Mouse (Mus musculus) midbrain, embryonic 13.5 days (tissue): ENCODE results near the gene Tmem161a. TPM values are rescaled to one million over a fixed set of nuclear protein-coding genes. Genes with fewer than 3 reads are reported as not detected.

ENCODE experiments used
- ATAC-seq: fragments of 200-750 bp; cut with Nextera tagmentation; 2 replicates; pipeline ENCODE4 v1.8.0; 2017; ENCODE audit warnings: mild to moderate bottlenecking, moderate TSS enrichment, moderate library complexity
- H3K27ac ChIP-seq: fragments of 300-500 bp; sonication (generic); 2 replicates; pipeline ENCODE4 v1.5.1; 2015; ENCODE audit warnings: inconsistent platforms, mild to moderate bottlenecking, moderate library complexity
- H3K27me3 ChIP-seq: fragments of 300-500 bp; sonication (generic); 2 replicates; pipeline ENCODE4 v1.6.1; 2015; ENCODE audit warnings: mild to moderate bottlenecking, inconsistent platforms
- H3K36me3 ChIP-seq: fragments of 300-500 bp; sonication (generic); 2 replicates; pipeline ENCODE4 v1.6.1; 2015; ENCODE audit warnings: mild to moderate bottlenecking, inconsistent platforms
- H3K4me1 ChIP-seq: fragments of 300-500 bp; sonication (generic); replicated peaks from 2 replicates; pipeline ENCODE4 v1.6.1; 2015; ENCODE audit warnings: inconsistent platforms
- H3K4me2 ChIP-seq: fragments of 300-500 bp; sonication (generic); replicated peaks from 2 replicates; pipeline ENCODE4 v1.6.1; 2015; ENCODE audit warnings: moderate library complexity, mild to moderate bottlenecking, inconsistent platforms
- H3K4me3 ChIP-seq: fragments of 300-500 bp; sonication (generic); replicated peaks from 2 replicates; pipeline ENCODE4 v1.5.1; 2015; ENCODE audit warnings: mild to moderate bottlenecking, inconsistent platforms
- H3K9ac ChIP-seq: fragments of 300-500 bp; sonication (generic); replicated peaks from 2 replicates; pipeline ENCODE4 v1.6.1; 2015; ENCODE audit warnings: mild to moderate bottlenecking, inconsistent platforms
- H3K9me3 ChIP-seq: fragments of 300-500 bp; sonication (generic); 2 replicates; pipeline ENCODE4 v1.6.1; 2016; ENCODE audit warnings: mild to moderate bottlenecking, inconsistent platforms
- WGBS: fragments of 180-500 bp; shearing (Covaris S2); methylation state at CpG from one replicate; pipeline ENCODE4 v1.1.7; 2015; 5-methylcytosine and 5-hydroxymethylcytosine counted together
- polyA plus RNA-seq: library from polyadenylated mRNA; unstranded; fragments of >200 nt; fragmentation: Nextera tagmentation; extraction: Ambion mirVana; gene quantifications from 2 replicates; pipeline ENCODE4 v1.2.1, GENCODE M21; 2015

The Tmem161a gene
- polyA plus RNA-seq = 44.6 and 49.5 TPM in 2 replicates

DNA sequence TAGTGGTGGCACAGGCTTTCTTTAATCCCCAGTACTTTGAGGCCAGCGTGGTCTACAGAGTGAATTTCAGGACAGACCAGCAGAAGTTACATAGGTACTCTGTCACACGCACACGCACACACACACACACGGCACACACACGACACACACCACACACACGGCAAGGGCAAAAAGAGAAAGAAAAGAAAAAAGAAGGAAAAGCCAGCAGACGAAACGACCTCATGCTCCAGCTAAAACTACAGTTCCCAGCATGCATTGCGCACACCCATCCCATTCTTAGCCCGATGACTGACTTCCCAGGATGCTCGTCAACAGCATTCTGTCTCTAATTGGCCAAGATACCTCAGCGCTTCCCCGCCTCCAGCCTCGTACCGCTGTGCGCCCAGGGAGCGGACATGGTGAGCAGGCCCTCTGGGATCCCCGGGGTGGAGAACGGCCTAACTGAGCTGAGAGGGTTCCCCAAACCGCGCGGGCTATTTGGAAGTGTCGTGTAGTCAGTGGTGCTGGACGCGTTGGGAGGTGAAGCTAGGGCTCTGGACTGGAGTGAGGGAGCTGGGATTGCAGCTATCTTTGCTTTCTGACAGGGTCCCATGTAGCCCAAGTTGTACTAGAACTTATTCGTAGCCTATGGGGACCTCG lies at the start of gene Tmem161a:
Gene Tmem161a (plus strand): TSS at position 314 of the 639 bp plus-strand sequence.
- Histone ChIP-seq H3K9me3 (no peaks in the 10 kb centered on the region), H3K4me2 (peak within 1 kb of the TSS; percentile 61), H3K4me1 (peaks cover 21% of the 10 kb centered on the region), H3K36me3 (peaks cover 6% of the 10 kb centered on the region), H3K27ac (no peak within 1 kb of the TSS), H3K4me3 (peak within 1 kb of the TSS; percentile 56), H3K27me3 (peaks cover 5% of the 10 kb centered on the region), H3K9ac (peak within 1 kb of the TSS; percentile 82)
- ATAC-seq = peak; percentile 97
- WGBS = 2% methylated on average over 27 of the region's 27 CpGs

DNA sequence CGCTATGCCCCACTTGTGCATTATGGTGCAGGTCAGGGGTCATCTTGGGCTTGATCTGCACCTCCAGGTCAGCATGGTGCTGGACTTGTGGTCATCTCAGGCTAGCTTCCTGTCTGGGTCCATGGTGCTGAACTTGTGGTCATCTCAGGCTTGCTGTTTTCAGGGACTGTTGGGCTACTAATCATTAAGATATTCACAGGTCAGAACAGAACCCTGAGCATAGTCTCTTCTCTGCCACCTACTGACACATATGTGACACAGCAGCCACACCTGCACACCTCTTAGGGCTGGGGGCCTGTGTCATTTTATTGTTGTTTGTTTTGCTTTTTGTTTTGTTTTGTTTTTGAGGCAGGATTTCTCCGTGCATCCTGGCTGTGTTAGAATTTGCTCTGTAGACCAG lies 49.3 kb upstream of the Tmem161a start:
- no peak for ATAC-seq
- Histone ChIP-seq H3K9ac (no peak overlapping the region), H3K27ac (no peak overlapping the region), H3K4me1 (peaks cover 12% of the 10 kb centered on the region), H3K36me3 (no peaks in the 10 kb centered on the region), H3K4me2 (no peak overlapping the region), H3K27me3 (0 out of 2 replicates have a peak, but pooled peaks cover 6% of the 10 kb centered on the region), H3K9me3 (no peaks in the 10 kb centered on the region), H3K4me3 (no peak overlapping the region)
- 55% methylated on average over 2 of the region's 2 CpGs for WGBS

- peaks cover 4% of the 10 kb centered on the region; the same call in 1 of the 2 replicates for H3K4me1 ChIP-seq
- no peak overlapping the region for H3K4me3 ChIP-seq
- ATAC-seq = no peak
- H3K27ac ChIP-seq = no peak overlapping the region
- WGBS = 66% methylated on average over 8 of the region's 8 CpGs
- H3K9ac ChIP-seq = no peak overlapping the region
- H3K27me3 ChIP-seq = 0 out of 2 replicates have a peak, but pooled peaks cover 6% of the 10 kb centered on the region
- no peaks in the 10 kb centered on the region for H3K36me3 ChIP-seq
- no peaks in the 10 kb centered on the region for H3K9me3 ChIP-seq
- H3K4me2 ChIP-seq = no peak overlapping the region
Observed at GRCm38 (mm10) chr8:70124992-70125391, 47.2 kb upstream of the Tmem161a start.

DNA sequence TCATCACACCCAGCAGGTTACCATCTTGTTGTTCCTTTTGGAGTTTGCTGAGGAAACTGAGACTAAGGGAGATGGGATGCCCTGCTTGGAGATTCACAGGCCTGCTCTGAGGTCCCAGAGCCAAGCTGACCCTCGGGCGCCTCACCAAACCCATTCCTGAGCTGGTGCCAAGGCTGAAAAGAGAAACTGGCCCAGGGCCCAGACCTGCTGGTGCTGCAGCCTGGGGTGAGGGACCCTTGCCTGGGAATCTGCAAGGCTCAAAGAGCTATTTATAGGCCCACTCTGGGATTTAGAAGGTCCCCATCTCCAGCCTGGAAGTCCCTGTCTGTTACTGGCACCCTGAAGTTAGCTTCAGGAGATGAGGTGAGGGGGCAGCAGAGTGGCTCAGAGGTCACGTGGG lies 43.7 kb upstream of the Tmem161a start:
- WGBS = 83% methylated on average over 3 of the region's 3 CpGs
- no peak for ATAC-seq
- no peak overlapping the region for H3K9ac ChIP-seq

GRCm38 (mm10) chr8:70129309-70129952 lies 42.7 kb upstream of the Tmem161a start:
- WGBS = 65% methylated on average over 9 of the region's 9 CpGs
- ATAC-seq = peak; percentile 24; the same call in 1 of the 2 replicates
- peak overlapping the region; percentile 42 for H3K27ac ChIP-seq

More for the DNA sequence above, 43.7 kb upstream of the Tmem161a start:
- peaks cover 10% of the 10 kb centered on the region for H3K4me1 ChIP-seq
- no peak overlapping the region for H3K4me2 ChIP-seq
- peaks cover 8% of the 10 kb centered on the region for H3K36me3 ChIP-seq
- no peak overlapping the region for H3K4me3 ChIP-seq
- peak overlapping the region; percentile 56; the same call in 1 of the 2 replicates for H3K27ac ChIP-seq
- H3K9me3 ChIP-seq = no peaks in the 10 kb centered on the region
- H3K27me3 ChIP-seq = 0 out of 2 replicates have a peak, but pooled peaks cover 6% of the 10 kb centered on the region

GRCm38 (mm10) chr8:70130066-70130465 lies 42.1 kb upstream of the Tmem161a start:
- H3K4me1 ChIP-seq = peaks cover 10% of the 10 kb centered on the region
- H3K36me3 ChIP-seq = peaks cover 24% of the 10 kb centered on the region
- 77% methylated on average over 3 of the region's 3 CpGs for WGBS
- H3K4me3 ChIP-seq = no peak overlapping the region
- ATAC-seq = no peak
- H3K9me3 ChIP-seq = no peaks in the 10 kb centered on the region
- peak overlapping the region; percentile 42 for H3K27ac ChIP-seq
- no peak overlapping the region for H3K4me2 ChIP-seq
- H3K9ac ChIP-seq = no peak overlapping the region
- H3K27me3 ChIP-seq = no peaks in the 10 kb centered on the region

More at GRCm38 (mm10) chr8:70129309-70129952, 42.7 kb upstream of the Tmem161a start:
- no peak overlapping the region for H3K9ac ChIP-seq
- H3K9me3 ChIP-seq = no peaks in the 10 kb centered on the region
- H3K4me2 ChIP-seq = no peak overlapping the region
- H3K27me3 ChIP-seq = 0 out of 2 replicates have a peak, but pooled peaks cover 1% of the 10 kb centered on the region
- H3K4me1 ChIP-seq = peaks cover 10% of the 10 kb centered on the region
- no peak overlapping the region for H3K4me3 ChIP-seq
- peaks cover 18% of the 10 kb centered on the region for H3K36me3 ChIP-seq

- H3K4me3 ChIP-seq = peak within 1 kb of the TSS; percentile 68
- ATAC-seq = peak; percentile 90
- H3K4me1 ChIP-seq = peaks cover 10% of the 10 kb centered on the region
- H3K36me3 ChIP-seq = peaks cover 36% of the 10 kb centered on the region
- no peaks in the 10 kb centered on the region for H3K9me3 ChIP-seq
- peak within 1 kb of the TSS; percentile 71 for H3K9ac ChIP-seq
- peak within 1 kb of the TSS; percentile 42; the same call in 1 of the 2 replicates for H3K27ac ChIP-seq
- WGBS = 2% methylated on average over 37 of the region's 37 CpGs
- peak within 1 kb of the TSS; percentile 81 for H3K4me2 ChIP-seq
- no peaks in the 10 kb centered on the region for H3K27me3 ChIP-seq
Observed at GRCm38 (mm10) chr8:70131166-70131883, 40.8 kb upstream of the Tmem161a start, which contains the start of gene Nr2c2ap. TSS of gene Nr2c2ap (plus strand) at chr8:70131333.

DNA sequence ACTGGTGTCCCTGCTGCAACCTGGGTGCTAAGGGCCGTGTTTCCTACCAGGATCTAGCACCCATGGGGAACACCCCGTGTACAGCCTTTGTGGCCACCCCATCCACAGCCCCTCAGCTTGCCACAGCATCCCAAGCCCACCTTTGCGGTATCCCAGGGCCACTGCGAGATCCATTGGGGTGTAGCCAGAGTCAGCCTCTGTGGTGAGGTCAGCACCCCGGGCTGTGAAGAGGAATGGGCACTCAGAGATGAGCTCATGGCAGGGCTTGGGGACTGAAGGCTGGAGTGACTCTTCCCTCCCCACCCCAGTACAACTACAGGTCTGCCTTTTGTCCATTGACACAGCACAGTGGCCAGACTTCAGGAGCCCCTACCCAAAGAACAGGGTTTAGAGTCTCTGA lies 38.1 kb upstream of the Tmem161a start:
- peaks cover 21% of the 10 kb centered on the region for H3K4me1 ChIP-seq
- ATAC-seq = no peak
- 93% methylated on average over 5 of the region's 5 CpGs for WGBS

GRCm38 (mm10) chr8:70134931-70135330 lies 37.2 kb upstream of the Tmem161a start:
- no peak overlapping the region for H3K4me3 ChIP-seq
- H3K36me3 ChIP-seq = peaks cover 40% of the 10 kb centered on the region
- H3K9ac ChIP-seq = no peak overlapping the region
- H3K27me3 ChIP-seq = no peaks in the 10 kb centered on the region
- no peak for ATAC-seq
- H3K4me2 ChIP-seq = no peak overlapping the region
- 96% methylated on average over 9 of the region's 9 CpGs for WGBS
- peaks cover 22% of the 10 kb centered on the region for H3K4me1 ChIP-seq
- no peaks in the 10 kb centered on the region for H3K9me3 ChIP-seq
- no peak overlapping the region for H3K27ac ChIP-seq

More for the DNA sequence above, 38.1 kb upstream of the Tmem161a start:
- peaks cover 40% of the 10 kb centered on the region for H3K36me3 ChIP-seq
- H3K27ac ChIP-seq = no peak overlapping the region
- no peak overlapping the region for H3K9ac ChIP-seq
- H3K9me3 ChIP-seq = no peaks in the 10 kb centered on the region
- H3K4me2 ChIP-seq = no peak overlapping the region
- H3K4me3 ChIP-seq = no peak overlapping the region
- H3K27me3 ChIP-seq = no peaks in the 10 kb centered on the region

DNA sequence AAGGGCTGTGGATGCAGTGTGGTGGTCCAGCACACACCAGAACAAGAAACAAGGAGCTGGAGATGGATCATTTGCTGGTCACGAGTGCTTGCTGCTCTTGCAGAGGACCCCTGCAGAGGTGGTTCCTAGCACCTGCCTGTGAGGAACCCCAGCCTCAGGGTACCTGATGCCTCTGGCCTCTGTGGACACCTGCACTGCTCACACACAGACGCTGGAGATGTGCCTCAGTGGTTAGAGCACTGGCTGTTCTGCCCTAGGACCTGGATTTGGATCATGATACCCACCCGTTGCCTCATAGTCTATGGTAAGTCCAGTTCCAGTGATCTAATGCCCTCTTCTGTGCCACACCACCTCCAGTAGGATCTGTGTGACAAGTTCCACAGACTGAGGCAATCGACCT lies 35.6 kb upstream of the Tmem161a start:
- 89% methylated on average over 4 of the region's 4 CpGs for WGBS
- H3K9me3 ChIP-seq = no peaks in the 10 kb centered on the region
- no peak for ATAC-seq
- no peaks in the 10 kb centered on the region for H3K27me3 ChIP-seq
- no peak overlapping the region for H3K27ac ChIP-seq
- H3K4me2 ChIP-seq = no peak overlapping the region
- H3K9ac ChIP-seq = no peak overlapping the region
- peaks cover 40% of the 10 kb centered on the region for H3K36me3 ChIP-seq
- no peak overlapping the region for H3K4me3 ChIP-seq
- H3K4me1 ChIP-seq = peaks cover 27% of the 10 kb centered on the region

GRCm38 (mm10) chr8:70137890-70138289 lies 34.3 kb upstream of the Tmem161a start:
- Histone ChIP-seq H3K9me3 (no peaks in the 10 kb centered on the region), H3K27ac (no peak overlapping the region), H3K4me1 (peaks cover 24% of the 10 kb centered on the region), H3K4me3 (peak overlapping the region; percentile 84), H3K4me2 (peak overlapping the region; percentile 70), H3K27me3 (no peaks in the 10 kb centered on the region), H3K9ac (peak overlapping the region; percentile 63; the same call in 1 of the 2 replicates), H3K36me3 (peaks cover 49% of the 10 kb centered on the region)
- WGBS = 77% methylated on average over 4 of the region's 4 CpGs
- no peak for ATAC-seq
